Mouse (Mus musculus): Measurements from ENCODE around the gene Kiss1r.
"Not testable (repeated sequence)": the region's sequence is repeated elsewhere in the genome, so short reads cannot be mapped to it uniquely, and the experiment has no call there.

Gene Kiss1r

GRCm38 (mm10) chr10:79940749-79941148 lies 24.0 kb downstream of the Kiss1r start:
- no peak for DNase-seq (ENCODE audit: low spot score)

- no peak for DNase-seq (ENCODE audit: low spot score)
Observed at GRCm38 (mm10) chr10:79942988-79943387, 26.2 kb downstream of the Kiss1r start.

- DNase-seq (ENCODE audit: low spot score), result no peak
Observed at GRCm38 (mm10) chr10:79943471-79943901, 26.7 kb downstream of the Kiss1r start.

GRCm38 (mm10) chr10:79945507-79946234 lies 28.9 kb downstream of the Kiss1r start:
- DNase-seq (ENCODE audit: low spot score), result no peak

- DNase-seq (ENCODE audit: low spot score), result no peak
Observed at GRCm38 (mm10) chr10:79946752-79947322, 30.1 kb downstream of the Kiss1r start.

- no peak for DNase-seq (ENCODE audit: low spot score)
Observed at GRCm38 (mm10) chr10:79947502-79947901, 30.7 kb downstream of the Kiss1r start.

GRCm38 (mm10) chr10:79949873-79950272 lies 33.1 kb downstream of the Kiss1r start:
- no peak for DNase-seq (ENCODE audit: low spot score)

GRCm38 (mm10) chr10:79950661-79951060 lies 33.9 kb downstream of the Kiss1r start:
- no peak for DNase-seq (ENCODE audit: low spot score)

- DNase-seq (ENCODE audit: low spot score), result no peak
Observed at GRCm38 (mm10) chr10:79953946-79954345, 37.2 kb downstream of the Kiss1r start.

- DNase-seq (ENCODE audit: low spot score), result no peak
Observed at GRCm38 (mm10) chr10:79955691-79956090, 38.9 kb downstream of the Kiss1r start.

GRCm38 (mm10) chr10:79956643-79957154 lies 39.9 kb downstream of the Kiss1r start:
- DNase-seq (ENCODE audit: low spot score), result no peak

GRCm38 (mm10) chr10:79958140-79958816 lies 41.5 kb downstream of the Kiss1r start:
- peak; percentile 81 for DNase-seq (ENCODE audit: low spot score)

DNA sequence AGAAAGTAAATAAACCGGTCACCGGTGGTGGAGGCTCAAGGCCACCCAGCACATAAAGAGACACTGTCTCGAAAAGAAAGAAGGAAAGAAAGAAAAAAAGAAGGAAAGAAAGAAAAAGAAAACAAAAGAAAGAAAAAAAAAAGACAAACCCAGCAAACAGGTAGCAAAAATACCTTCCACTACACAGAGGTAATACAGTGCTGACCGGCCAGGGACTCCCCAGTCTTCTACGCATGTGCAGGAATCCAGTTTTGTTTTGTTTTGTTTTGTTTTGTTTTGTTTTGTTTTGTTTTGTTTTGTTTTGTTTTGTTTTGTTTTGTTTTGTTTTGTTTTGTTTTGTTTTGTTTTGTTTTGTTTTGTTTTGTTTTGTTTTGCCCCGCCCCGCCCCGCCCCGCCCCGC lies 42.6 kb downstream of the Kiss1r start:
- DNase-seq (ENCODE audit: low spot score), result not testable (repeated sequence)

- DNase-seq (ENCODE audit: low spot score), result peak; percentile 99
Observed at GRCm38 (mm10) chr10:79959847-79960601, 43.3 kb downstream of the Kiss1r start, which contains the start of gene Wdr18. TSS of gene Wdr18 (plus strand) at chr10:79960152.

GRCm38 (mm10) chr10:79960671-79961294 lies 44.0 kb downstream of the Kiss1r start:
- no peak for DNase-seq (ENCODE audit: low spot score)

- DNase-seq (ENCODE audit: low spot score), result no peak
Observed at GRCm38 (mm10) chr10:79964727-79965126, 48.0 kb downstream of the Kiss1r start.

GRCm38 (mm10) chr10:79965325-79965724 lies 48.6 kb downstream of the Kiss1r start:
- DNase-seq (ENCODE audit: low spot score), result no peak

DNA sequence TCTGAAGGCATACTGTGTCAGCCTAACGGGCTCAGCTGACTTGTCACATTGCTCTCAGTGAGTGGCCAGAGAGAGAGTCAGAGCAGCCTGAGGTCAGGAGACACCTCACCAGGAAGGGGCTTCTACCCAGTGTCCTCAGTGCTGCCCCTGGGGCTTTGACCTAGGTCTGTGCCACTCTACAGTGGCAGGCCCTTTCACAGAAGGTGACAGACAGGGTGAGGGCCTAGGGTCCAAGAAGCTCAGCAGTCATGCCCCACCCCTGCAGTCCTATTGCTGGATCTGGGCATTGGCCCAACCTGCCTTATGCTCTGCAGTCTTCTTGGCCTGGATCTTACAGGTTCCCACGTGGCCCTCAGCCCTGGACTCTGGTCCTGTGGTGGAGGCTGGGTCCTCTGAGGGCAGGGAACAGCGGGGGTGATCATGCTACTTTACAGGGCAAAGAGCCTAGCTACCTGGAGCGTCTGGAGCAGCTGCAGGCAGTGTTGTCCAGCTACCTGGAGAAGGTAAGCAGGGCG lies 50.2 kb downstream of the Kiss1r start:
- no peak for DNase-seq (ENCODE audit: low spot score)

DNA sequence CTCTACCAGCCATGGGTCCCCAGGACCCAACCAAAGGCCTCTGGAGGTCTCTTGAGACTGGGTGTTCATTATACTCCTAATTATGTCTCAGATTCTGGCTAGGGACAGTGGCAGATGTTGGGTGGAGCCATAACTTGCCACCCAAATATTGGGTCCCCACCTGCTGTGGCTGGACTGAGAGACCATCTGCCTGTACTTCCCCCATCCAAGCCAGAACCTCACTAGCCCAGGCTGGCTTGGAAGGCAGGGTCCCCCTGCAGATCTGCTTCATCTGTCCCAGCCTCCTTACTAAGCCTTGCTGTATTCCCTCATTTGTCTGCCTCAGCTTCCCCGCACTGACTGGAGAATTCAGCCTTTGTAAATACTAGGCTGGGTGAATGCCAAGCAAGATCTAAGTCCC lies 51.4 kb downstream of the Kiss1r start:
- DNase-seq (ENCODE audit: low spot score), result no peak

GRCm38 (mm10) chr10:79969124-79969568 lies 52.4 kb downstream of the Kiss1r start:
- DNase-seq (ENCODE audit: low spot score), result no peak

Measured in ovary, postnatal 36 days (tissue).